Comparison of ENCODE assay signal across 31 mouse cellular contexts in the genomic region with DNA sequence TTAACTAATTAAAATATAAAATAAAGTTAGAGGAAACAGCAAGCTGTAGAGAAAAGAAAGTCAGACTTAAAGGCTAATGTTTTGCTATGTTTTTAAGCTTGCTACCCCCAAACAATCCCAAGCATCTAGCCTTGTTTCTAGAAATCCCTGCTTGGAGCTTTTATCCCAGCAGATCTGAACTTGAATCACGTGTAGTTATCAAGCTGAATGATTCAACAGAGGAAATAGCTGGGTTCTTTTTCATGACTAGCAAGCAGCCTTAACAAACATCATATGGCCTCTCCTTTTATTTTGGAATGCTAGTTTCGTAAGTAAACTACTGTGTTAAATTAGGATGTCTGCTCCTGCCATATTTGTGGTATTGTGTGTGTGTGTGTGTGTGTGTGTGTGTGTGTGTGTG. TPM values are rescaled to one million over a fixed set of nuclear protein-coding genes. Genes with fewer than 3 reads are reported as not detected.
"Had no signal": no experiment of that assay in that cellular context is flagged by ENCODE, and none has a peak within 500 bp of the region (broad histone marks: within the 10 kb centered on the region; RNA-seq: fewer than 3 reads in every experiment).

No protein-coding gene starts in this region.

- H3K4me1 ChIP-seq: limb, embryonic 15.5 days had no signal

- DNase-seq: gastrocnemius, postnatal 14 days; gastrocnemius, postnatal 36 days; heart, adult 2 months; heart, postnatal 14 days; heart, postnatal 36 days; kidney, adult 11 months; kidney, adult 2 months; kidney, adult 9 months; kidney, postnatal 14 days; kidney, postnatal 36 days; layer of hippocampus, adult 9-11 months; layer of hippocampus, postnatal 36 days; left cerebral cortex, postnatal 4 days had no signal

- H3K27ac ChIP-seq: heart, adult 2 months; heart, embryonic 13.5 days; heart, embryonic 15.5 days; hindbrain, embryonic 13.5 days; hindbrain, embryonic 15.5 days; hindbrain, postnatal 0 days; kidney, embryonic 15.5 days; limb, embryonic 13.5 days; limb, embryonic 15.5 days; liver, embryonic 12.5 days; liver, embryonic 14.5 days had no signal

- H3K4me3 ChIP-seq: heart, adult 2 months; heart, embryonic 13.5 days; heart, embryonic 15.5 days; hindbrain, embryonic 13.5 days; hindbrain, embryonic 15.5 days; kidney, embryonic 15.5 days; limb, embryonic 13.5 days; limb, embryonic 15.5 days; liver, embryonic 12.5 days had no signal

RNA-seq across cellular contexts. Expression of a gene that starts 21.9 kb away (rescaled TPM):
- total RNA-seq: hematopoietic stem cell, adult 5-6 weeks had no signal
- polyA plus RNA-seq: limb, embryonic 15.5 days; liver, adult 2 months; liver, embryonic 12.5 days had no signal

RNA-seq across cellular contexts. Expression of a gene that starts 47.1 kb away (rescaled TPM):
- total RNA-seq: gastrocnemius, adult 18-20 months; gastrocnemius, adult 8-10 months; gastrocnemius, postnatal 36 days; heart, adult 2 months; heart, postnatal 14 days; heart, postnatal 36 days; hematopoietic stem cell, adult 5-6 weeks; layer of hippocampus, postnatal 14 days; layer of hippocampus, postnatal 36 days; left cerebral cortex, adult 18-20 months; left cerebral cortex, postnatal 10 days; left cerebral cortex, postnatal 25 days; liver, adult 2 months had no signal
- polyA plus RNA-seq: heart, adult 2 months; liver, adult 2 months had no signal
